Mouse (Mus musculus) heart, postnatal 4 days (tissue): ENCODE data around the gene Zfp174. TPM values are rescaled to one million over a fixed set of nuclear protein-coding genes. Genes with fewer than 3 reads are reported as not detected.
"Not testable (repeated sequence)": the region's sequence is repeated elsewhere in the genome, so short reads cannot be mapped to it uniquely, and the experiment has no call there.

Experiments used
- DNase-seq: peaks from one replicate; pipeline ENCODE4 v3.0.0; 2021
- total RNA-seq, 2 experiments: library from RNA; stranded (reverse); gene quantifications; 2 replicates each; pipeline ENCODE4 v1.2.3; 2021

The Zfp174 gene
- total RNA-seq, result 1 to 10 TPM in 1 of 2 experiments, under 1 TPM in 1; 0.81 to 1.2 TPM

DNA sequence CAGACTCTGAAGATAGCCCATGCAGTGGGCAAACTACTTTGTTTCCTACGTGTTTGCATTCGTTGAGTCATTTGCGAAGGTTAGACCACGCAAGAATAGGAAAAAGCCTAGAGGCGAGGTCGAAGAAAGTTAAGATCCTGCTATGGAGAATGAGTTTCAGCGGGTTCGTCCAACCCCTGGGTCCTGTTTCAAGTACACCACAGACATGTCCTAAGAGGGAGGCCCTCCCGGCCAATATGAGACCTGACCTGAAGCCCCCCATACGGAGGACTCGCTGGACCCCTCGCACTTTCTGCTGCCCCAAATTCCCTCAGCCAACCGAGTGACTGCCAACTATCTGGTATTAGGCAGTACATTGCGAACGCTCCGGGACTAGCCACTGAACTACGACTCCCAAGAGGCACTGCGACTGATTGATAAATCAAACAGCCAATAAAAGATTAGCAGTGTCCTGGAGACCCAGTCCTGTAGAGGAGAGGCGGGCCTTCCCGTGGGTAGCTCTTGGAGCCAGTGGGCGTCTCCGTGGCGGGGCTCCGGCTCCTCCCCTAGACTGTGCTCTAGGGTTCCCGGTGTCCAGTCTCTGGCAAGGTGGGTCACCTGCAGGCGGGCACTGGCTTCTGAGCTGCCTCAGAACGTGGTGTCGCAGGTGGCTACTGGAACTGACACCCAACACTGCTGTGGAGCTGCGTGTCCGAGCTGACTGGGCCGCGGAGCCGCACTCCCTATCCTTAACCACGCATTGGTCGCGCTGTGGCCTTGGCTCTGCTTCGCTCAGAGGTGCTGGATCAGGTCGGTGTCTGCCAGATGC is at the start of gene Zfp174:
TSS of gene Zfp174 (plus strand) at position 558 of the 808 bp plus-strand sequence.
- peak; percentile 93 for DNase-seq

DNA sequence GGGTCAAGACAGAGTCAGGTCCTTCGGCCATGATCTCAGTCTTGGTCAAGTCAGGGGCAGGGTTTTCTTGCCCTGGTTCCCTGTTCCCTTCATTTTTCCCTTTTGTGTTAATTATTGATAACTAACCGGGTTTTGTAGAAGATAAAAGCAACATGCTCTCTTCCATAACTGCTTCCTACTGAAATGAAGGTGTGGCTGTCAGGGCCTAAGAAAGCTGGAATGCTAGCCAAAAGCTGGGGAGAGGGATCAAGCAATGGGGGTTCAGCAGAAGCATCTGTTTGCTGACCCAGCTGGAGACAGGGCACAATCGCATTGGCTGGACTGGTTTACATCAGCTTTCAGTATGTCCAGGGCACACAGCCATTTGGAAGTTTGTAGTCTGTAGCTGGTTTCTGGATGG is 38.9 kb upstream of the Zfp174 start:
- DNase-seq, result no peak

DNA sequence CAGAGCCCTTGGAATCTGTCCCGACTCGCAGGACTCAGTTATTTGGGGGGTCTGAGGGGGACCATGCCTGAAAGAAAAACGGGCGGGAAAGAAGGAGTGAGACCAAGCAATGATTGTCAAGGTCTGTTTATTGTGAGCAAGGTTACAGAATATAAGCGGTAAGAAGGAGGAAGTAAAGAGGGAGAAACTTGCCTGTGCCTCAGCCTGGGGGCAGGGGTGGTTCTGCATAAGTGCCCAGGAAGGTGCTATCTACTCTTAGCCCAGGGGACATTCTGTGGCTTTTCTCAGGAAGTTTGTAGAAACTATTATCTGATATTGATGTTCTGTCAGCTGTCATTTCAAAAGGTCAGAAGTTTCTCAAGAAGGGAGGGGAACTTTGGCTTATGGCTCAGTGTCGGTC is 32.4 kb upstream of the Zfp174 start:
- not testable (repeated sequence) for DNase-seq

DNA sequence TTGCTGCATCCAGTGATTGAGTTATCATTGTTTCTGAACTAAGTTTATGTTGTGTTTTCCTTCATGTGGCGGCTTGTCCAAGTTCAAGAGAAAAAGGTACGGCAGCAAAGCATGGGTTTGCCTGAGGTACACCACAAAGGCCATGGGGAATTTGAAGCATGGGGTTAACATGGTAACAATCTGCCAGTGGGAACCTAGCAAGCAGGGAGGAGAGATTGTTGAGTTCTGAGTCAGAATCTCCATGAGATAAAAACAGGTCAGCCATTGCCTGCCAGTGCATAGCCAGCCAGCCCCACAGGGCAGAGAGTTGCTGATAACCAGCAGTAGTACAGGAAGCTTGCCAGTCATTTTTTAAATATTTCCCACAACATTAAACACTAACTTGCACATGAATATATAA is 26.9 kb upstream of the Zfp174 start:
- DNase-seq, result peak; percentile 15

DNA sequence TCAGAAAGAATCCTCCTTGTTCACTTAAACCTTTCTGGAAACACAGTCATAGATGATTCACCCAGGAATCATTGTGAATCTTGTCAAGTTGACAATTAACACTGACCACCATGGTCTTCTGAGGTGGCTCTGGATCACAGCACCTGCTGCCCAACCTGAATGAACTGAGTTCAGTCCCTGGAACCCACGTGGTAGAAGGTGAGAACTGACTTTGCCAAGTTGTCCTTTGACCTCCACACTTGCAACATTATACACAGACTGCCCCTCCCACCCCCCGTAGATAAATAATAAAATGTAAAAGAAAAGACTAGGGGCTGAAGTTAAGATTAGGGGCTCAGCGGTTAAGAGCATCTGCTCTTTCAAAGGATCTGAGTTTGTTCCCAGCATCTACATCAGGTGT is 19.0 kb upstream of the Zfp174 start:
- no peak for DNase-seq

DNA sequence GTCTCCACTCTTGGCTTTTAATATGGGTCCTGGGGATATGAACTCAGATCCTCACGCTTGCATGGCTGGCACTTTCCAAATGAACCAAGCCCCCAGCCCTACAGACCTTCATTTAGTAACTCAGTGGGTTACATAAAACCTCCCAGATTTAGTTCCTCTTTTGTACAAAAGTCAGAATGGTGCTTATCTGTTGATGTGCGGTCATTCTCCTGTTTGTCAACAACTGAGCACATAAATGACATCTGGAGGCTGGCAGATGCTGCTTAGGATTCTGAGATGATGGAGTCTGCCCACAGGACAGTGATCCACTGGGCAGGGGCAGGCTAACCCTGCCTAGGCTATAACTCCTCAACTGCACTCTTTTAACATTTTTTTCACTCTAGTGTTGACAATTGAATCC is 17.3 kb upstream of the Zfp174 start:
- DNase-seq, result no peak

DNA sequence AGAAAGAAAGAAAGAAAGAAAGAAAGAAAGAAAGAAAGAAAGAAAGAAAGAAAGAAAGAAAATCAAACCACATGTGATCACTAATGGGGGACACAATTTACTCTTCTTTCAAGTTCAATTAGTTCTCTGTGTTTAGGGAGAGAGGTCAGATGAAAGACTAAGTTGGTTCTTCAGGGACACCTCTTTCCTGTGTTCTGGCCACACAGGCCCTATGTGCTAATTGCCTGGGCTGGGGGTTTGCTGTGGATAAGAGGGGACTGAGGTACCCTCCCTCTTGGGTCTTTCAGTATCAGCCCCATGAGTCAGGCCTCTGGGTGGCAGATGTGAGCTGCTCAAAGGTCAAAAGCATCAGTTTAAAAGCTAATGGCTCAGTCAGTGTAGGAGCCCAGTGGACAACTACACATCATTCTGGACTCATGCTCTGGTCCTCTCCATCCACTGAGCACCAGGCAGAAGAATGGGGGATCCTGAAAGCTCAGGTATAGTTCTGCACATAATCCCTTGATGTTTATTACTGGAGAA is 16.4 kb upstream of the Zfp174 start, which contains the start of gene Olfr15:
TSS of gene Olfr15 (plus strand) at position 291 of the 522 bp plus-strand sequence.
- no peak for DNase-seq

DNA sequence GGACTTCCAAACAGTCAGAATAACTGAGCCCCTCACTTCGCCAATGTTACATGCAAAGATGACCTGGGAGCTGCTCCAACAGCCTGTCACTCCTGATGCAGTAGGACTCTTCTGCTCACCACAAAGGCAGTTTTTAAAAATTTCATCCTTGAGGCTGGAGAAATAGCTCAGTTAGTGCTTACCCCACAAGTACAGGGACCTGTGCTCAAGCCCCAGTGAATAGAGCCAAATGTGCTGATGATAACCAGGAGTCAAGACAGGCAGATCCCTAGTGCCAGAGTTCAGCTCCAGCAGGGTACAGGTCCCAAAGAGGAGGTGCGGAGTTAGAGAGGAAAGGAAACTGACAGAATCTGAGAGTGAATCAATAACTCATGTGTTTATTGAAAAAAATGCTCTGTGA is 11.6 kb upstream of the Zfp174 start:
- DNase-seq, result no peak

DNA sequence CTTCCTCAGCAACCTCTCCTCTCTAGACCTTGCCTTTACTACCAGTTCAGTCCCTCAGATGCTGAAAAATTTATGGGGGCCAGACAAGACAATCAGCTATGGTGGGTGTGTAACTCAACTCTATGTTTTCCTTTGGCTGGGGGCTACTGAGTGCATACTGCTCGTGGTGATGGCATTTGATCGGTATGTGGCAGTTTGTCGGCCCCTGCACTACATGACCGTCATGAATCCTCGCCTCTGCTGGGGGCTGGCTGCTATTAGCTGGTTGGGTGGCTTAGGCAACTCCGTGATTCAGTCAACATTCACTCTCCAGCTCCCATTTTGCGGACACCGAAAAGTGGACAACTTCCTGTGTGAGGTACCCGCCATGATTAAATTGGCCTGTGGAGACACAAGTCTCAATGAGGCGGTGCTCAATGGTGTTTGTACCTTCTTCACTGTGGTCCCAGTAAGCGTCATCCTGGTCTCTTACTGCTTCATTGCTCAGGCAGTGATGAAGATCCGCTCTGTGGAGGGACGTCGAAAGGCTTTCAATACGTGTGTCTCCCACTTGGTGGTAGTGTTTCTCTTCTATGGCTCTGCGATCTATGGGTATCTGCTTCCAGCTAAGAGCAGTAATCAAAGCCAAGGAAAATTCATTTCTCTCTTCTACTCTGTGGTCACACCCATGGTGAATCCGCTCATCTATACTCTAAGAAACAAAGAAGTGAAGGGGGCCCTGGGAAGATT is 7.7 kb upstream of the Zfp174 start:
- DNase-seq, result peak; percentile 31

DNA sequence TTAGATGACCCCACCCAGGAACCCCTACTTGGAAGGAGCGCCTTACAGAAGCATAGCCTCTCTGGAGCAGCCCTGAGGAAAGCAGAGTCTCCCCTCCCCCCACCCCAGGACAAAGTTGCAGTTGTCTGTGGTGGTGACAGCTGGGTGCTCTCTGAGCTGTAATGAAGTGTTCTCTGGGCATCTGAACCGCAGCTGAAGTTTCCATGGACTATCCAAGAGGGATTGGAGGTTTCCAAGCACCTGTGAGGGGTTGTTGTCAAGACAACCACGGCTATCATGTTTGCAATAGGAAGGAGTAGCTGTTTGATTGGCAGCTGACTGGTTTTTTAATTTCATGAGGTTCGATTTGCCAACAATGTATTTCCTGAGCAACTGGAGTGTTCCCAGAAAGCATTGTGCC is 4.1 kb upstream of the Zfp174 start:
- no peak for DNase-seq

DNA sequence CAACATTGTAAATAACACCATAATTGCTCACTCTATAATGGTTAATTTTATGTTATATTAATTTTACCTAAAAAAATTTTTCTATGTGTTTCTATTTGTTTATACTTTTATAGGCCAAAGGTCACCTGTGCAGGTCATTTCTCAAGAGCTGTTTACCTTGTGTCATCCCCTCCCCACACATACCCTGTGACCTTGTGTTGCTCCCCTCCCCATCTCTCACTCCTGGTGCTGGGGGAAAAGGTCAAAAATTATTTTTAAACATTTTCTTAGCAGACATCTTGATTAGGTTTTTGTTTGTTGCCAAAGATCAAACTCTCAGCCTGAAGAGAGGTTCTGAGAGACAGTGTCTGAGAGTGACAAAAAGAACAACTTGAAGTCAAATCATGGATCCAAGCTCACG is 3.3 kb upstream of the Zfp174 start:
- DNase-seq, result no peak

DNA sequence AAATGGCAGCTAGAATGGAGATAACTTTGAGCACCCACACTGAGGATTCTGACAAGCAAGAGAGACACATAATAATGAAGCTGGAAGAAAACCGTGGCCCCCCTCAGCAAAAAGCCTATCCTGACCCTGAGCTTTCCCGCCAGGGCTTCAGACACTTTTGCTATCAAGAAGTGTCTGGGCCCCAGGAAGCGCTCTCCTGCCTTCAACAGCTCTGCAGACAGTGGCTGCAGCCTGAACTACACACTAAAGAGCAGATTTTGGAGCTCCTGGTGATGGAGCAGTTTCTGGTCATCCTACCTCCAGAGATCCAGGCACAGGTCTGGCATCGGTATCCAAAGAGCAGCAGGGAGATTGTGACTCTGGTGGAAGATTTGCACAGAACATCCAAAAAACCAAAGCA is 803 bp downstream of the Zfp174 start:
- DNase-seq, result no peak

DNA sequence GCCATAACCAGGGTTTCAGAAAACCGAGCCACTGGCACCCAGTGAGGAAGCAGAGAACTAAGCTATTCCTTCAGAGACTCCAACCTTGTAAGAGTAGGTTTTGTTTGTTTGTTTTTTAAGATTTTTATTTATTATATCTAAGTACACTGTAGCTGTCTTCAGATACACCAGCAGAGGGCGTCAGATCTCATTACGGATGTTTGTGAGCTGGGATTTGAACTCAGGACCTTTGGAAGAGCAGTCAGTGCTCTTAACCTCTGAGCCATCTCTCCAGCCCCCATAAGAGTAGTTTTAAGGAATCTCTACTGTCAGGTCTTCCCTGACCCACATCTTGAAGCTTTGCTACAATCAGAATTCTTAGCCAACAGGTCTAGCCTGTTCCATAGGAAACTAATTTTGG is 1.3 kb downstream of the Zfp174 start:
- no peak for DNase-seq

DNA sequence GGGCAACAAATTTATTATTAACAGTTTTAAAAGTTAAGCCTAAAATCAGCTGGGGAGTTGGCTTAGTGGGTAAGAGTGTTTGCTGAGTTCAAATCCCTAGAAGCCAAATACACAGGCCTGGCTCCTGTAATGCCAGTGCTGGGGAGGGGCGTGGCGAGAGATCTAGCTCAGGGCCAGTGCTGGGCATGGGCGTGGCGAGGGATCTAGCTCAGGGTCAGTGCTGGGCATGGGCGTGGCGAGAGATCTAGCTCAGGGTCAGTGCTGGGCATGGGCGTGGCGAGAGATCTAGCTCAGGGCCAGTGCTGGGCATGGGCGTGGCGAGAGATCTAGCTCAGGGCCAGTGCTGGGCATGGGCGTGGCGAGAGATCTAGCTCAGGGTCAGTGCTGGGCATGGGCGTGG is 4.2 kb downstream of the Zfp174 start:
- not testable (repeated sequence) for DNase-seq

DNA sequence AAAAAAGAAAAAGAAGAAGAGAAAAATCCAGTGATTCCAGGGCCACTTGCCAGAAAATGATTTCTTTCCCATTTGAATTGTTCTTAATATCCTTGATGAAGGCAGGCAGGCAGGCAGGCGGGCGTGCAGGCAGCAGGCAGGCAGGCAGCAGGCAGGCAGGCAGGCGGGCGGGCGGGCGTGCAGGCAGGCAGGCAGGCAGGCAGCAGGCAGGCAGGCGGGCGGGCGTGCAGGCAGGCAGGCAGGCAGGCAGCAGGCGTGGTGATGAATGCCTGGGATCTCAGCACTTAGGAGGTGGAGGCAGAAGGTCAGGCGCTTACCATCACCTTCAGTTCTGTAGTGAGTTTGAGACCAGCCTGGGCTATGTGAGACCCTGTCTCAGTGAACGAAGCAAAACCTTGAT is 5.5 kb downstream of the Zfp174 start:
- DNase-seq, result no peak

DNA sequence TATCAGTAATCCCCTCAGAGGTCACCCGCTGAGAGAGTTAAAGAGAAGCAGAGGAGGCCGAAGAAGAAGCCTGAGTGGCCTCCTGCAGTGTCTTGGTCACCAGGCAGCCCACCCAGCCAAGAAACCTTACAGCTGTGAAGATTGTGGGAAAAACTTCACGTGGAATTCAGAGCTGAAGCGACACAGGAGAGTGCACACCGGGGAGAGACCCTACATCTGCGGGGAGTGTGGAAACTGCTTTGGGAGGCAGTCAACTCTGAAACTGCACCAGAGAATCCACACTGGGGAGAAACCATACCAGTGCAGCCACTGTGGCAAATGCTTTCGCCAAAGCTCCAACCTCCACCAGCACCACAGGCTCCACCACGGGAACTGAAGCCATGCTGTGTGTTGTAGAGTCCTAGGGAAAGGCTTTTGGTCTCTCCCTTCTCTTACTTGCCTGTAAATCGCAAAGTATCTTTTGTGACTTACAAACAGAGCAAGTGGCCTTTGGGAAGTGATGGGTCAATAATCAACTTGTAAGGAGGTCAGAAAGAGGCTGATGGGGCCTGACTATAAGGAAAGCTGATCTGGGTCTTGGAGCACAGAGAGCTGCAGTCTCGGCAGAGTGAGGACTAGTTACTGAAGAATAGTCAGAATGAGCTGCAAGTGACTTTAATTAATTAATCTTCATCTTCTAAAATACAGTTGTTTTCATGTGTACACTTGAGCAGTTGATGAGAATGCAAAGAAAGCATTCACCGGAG is 7.5 kb downstream of the Zfp174 start:
- DNase-seq, result no peak

DNA sequence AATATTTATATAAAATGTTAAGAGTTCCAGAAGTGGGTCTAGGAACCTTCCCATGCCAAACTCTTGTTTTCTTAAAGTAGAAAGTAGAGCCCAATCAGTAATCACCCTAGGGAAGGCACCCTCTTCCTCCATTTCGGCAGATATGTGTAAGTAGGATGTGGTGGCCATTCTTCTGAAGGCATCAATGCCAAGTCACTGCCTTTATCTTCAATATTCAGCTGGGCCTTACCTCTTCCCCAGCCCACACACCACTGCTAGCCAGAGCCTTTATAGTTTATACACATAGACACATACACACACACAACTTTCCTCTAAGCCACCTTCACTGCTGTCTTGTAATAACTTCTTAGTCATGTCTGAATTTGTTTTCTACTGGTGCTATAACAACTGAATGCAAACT is 8.7 kb downstream of the Zfp174 start:
- DNase-seq, result no peak

DNA sequence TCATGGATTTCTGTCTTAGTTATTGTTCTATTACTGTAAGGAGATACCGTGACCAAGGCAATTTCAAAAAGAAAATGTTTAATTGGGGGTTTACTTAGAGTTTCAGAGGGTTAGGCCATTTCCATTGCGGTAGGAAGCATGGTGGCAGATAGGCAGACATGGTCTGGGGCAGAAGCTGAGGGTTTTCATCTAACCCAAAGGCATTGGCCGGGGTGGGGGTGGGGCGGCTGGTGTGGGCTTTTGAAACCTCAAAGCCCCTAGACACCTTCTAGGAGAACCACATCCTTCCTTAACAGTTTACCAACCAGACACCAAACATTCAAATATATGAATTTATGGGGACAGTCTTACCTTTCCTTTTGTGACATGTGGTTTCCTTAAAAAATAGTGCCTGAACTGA is 12.2 kb downstream of the Zfp174 start:
- DNase-seq, result no peak

DNA sequence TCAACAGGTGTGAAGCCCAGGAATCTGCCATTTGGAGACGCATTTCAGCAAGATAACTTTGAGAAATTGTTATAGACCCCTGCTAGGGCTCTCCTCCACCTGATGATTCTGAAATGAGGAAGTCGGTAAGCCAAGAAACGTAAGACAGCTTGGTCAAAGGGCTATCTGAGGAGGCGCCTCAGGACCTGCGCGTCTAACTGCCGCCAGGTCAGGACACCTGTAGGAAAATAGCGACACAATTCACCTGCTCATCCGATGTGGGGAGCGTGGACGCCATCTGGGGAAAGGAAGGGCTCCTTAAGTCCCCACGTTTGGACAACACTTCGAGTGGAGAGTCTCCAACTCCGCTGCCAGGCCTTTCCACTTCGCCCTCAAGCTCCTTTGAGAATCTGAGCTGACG is 24.7 kb downstream of the Zfp174 start:
- DNase-seq, result no peak

DNA sequence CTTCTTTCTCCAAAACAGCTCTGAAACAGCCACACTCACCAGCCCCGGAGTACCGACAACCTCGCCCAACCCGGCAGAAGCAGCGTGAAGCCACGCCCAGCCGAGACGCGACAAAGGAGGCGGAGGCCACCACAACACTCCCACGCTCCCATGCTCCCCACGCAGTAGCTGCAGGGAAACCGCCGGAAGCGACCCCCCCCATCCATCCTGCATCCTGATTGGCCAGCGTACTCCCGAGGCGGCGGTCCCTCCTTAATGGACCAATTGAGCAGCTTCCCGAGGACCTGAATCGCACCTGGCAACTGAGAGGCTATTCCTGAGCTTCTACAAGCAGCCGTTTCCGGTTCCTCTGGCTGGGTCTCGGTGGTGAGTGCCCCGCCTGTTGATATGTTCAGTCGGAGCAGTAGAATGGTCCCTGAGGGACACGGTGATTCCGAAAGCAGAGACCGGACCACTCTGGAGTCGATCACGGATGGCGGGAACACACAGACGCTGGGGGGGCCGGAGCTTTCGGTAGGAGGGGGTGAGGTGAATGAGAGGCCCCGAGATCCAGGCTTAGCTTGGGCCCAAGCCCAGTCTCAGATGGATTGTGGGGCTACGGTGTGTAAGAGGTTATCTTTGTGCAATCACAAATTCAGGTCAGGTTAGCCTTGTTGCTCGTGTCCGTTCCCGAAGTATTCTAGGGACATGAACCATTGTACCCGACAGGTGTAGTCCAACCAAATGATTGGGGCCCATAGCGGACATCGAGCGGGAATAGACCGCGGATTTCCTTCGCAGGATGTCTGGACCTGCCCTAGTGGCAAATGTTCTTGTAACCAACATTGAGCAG is 25.4 kb downstream of the Zfp174 start, which contains the start of gene Naa60:
TSS of gene Naa60 (plus strand) at position 160 of the 832 bp plus-strand sequence.
- peak; percentile 91 for DNase-seq

DNA sequence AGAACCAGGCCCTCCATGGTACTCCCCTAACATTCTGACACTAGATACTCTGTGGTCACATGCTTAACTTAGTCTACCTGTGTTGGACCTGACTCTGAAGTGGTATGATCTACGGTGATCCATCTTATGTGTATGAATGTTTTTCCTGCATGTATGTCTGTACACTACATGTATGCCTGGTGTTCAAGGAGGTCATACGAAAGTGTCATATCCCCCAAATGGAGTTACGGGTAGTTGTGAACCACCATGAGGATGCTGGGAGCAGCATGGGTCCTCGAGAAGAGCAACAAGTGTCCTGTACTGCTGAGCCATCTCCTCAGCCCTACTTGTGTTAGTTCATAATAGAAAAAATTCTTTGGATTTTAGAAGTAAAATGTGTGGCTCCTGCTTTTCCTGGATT is 29.3 kb downstream of the Zfp174 start:
- no peak for DNase-seq
